Mouse (Mus musculus) c-Kit-negative CD71-positive TER-119-positive erythroid progenitor cells, embryonic 14.5 days (primary cell): ENCODE results near the gene Ankle2.
A peak's percentile ranks its signal among the peaks of the same experiment; 100 is the strongest.

Experiments
- DNase-seq: peaks from one replicate; pipeline ENCODE4 v3.0.0-alpha.2; 2013; ENCODE audit warnings: low read depth, low spot score

Gene Ankle2

DNA sequence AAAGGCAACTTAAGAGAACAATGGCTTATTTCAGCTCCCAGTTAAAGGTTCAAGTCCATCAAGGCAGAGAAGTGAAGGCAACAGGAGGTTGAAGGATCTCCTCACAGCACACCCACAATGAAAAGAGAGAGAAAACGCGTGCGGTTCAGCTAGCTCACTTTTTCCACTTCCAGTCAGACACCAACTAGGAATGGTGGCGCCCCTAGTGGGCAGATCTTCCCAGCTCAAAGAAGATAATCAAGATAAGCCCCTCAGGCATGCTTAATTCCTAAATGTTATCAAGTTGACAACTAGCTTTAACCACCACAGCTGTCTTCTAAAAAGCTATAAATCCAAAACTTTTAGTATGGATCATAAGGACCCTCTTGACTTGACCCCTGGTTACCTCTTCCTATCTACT lies 53.7 kb downstream of the Ankle2 start:
- DNase-seq = peak; percentile 65

GRCm38 (mm10) chr5:110285156-110285555 lies 54.4 kb downstream of the Ankle2 start:
- no peak for DNase-seq

- DNase-seq = peak; percentile 85
Observed at GRCm38 (mm10) chr5:110285770-110286445, 55.1 kb downstream of the Ankle2 start, which contains the start of the genes Pxmp2 and Pole. Gene Pxmp2, minus strand, starts transcription at chr5:110286186. Gene Pole, plus strand, starts transcription at chr5:110286306.

GRCm38 (mm10) chr5:110286446-110287083 lies 55.8 kb downstream of the Ankle2 start:
- no peak for DNase-seq

GRCm38 (mm10) chr5:110287084-110287475 lies 56.3 kb downstream of the Ankle2 start:
- DNase-seq = no peak

DNA sequence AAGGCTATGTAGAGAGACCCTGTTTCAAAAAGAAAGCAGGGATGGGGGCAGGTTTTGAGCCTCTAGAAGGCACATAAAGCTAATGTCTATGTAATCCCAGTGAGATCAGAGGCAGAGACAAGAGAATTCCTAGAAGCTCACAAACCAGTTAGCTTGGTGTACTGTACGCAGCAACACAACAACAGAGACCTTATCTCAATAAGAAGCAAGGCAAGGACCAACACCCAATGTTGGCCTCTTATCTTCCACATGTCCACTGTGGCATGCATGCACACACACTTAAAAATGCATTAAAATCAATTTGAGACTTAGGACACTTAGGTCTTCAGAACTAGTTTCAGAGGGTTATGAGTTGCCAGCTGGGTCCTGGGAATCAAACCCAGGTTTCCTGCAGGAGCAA lies 60.8 kb downstream of the Ankle2 start:
- DNase-seq = no peak

DNA sequence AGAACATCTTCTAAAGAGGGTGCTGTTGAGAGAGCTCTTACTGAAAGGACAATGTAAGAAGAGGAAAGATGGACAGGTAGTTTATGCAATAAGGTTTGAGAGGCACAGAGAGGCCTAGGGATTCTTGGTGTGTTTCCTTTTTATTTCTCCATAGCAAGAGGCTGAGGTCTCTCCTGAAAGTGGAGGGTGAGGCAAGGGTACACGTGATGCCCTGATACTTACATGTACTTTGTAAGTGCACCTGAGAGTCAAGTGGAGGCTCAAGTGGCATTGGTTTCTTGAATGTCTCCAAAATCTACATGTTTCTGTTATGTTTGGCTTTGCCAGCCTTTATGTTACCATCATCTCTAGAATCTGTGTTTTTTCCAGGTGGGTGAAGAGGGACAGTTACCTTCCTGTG lies 65.8 kb downstream of the Ankle2 start:
- DNase-seq = no peak

- DNase-seq = no peak
Observed at GRCm38 (mm10) chr5:110300591-110300990, 69.8 kb downstream of the Ankle2 start.
